Mouse (Mus musculus) kidney, embryonic 15.5 days (tissue): ENCODE measurements around the gene Lrrc1. TPM values are rescaled to one million over a fixed set of nuclear protein-coding genes. Genes with fewer than 3 reads are reported as not detected.

Experiments
- ATAC-seq: fragments of 200-750 bp; cut with Nextera tagmentation; replicated peaks from 2 replicates; pipeline ENCODE4 v1.8.0; 2017; ENCODE audit warnings: moderate TSS enrichment; ENCODE audit not compliant: low FRiP score
- H3K27ac ChIP-seq: fragments of 300-500 bp; sonication (generic); 2 replicates; pipeline ENCODE4 v1.5.1; 2015; ENCODE audit warnings: mild to moderate bottlenecking, inconsistent platforms
- H3K27me3 ChIP-seq: fragments of 300-500 bp; sonication (generic); 2 replicates; pipeline ENCODE4 v1.6.1; 2015; ENCODE audit warnings: inconsistent platforms
- H3K36me3 ChIP-seq: fragments of 300-500 bp; sonication (generic); 2 replicates; pipeline ENCODE4 v1.6.1; 2015; ENCODE audit warnings: inconsistent platforms
- H3K4me1 ChIP-seq: fragments of 300-500 bp; sonication (generic); 2 replicates; pipeline ENCODE4 v1.6.1; 2015; ENCODE audit warnings: inconsistent platforms
- H3K4me2 ChIP-seq: fragments of 300-500 bp; sonication (generic); 2 replicates; pipeline ENCODE4 v1.6.1; 2015; ENCODE audit warnings: moderate library complexity, mild to moderate bottlenecking, inconsistent platforms
- H3K4me3 ChIP-seq: fragments of 300-500 bp; sonication (generic); replicated peaks from 2 replicates; pipeline ENCODE4 v1.5.1; 2015; ENCODE audit warnings: mild to moderate bottlenecking, inconsistent platforms
- H3K9ac ChIP-seq: fragments of 300-500 bp; sonication (generic); 2 replicates; pipeline ENCODE4 v1.6.1; 2015; ENCODE audit warnings: mild to moderate bottlenecking, inconsistent platforms
- H3K9me3 ChIP-seq: fragments of 300-500 bp; sonication (generic); replicated peaks from 2 replicates; pipeline ENCODE4 v1.6.1; 2016; ENCODE audit warnings: inconsistent platforms
- WGBS: fragments of 180-500 bp; shearing (Covaris S2); methylation state at CpG from one replicate; pipeline ENCODE4 v1.1.7; 2015; ENCODE audit warnings: mixed read lengths; 5-methylcytosine and 5-hydroxymethylcytosine counted together
- polyA plus RNA-seq: library from polyadenylated mRNA; unstranded; fragments of >200 nt; fragmentation: Nextera tagmentation; extraction: Ambion mirVana; gene quantifications from 2 replicates; pipeline ENCODE4 v1.2.1, GENCODE M21; 2015

Gene Lrrc1
- polyA plus RNA-seq, 1 experiment from 2014 or later, result 18.8 TPM

GRCm38 (mm10) chr9:77471646-77472220 lies 72.9 kb downstream of the Lrrc1 start:
- WGBS, result 82% methylated on average over 12 of the region's 12 CpGs
- H3K4me1 ChIP-seq, result peaks cover 46% of the 10 kb centered on the region
- H3K27me3 ChIP-seq, result no peaks in the 10 kb centered on the region
- ATAC-seq, result no peak
- no peaks in the 10 kb centered on the region for H3K9me3 ChIP-seq
- H3K4me2 ChIP-seq, result no peak overlapping the region
- peaks cover 9% of the 10 kb centered on the region for H3K36me3 ChIP-seq
- H3K4me3 ChIP-seq, result no peak overlapping the region
- no peak overlapping the region for H3K9ac ChIP-seq
- no peak overlapping the region for H3K27ac ChIP-seq

- peaks cover 51% of the 10 kb centered on the region for H3K4me1 ChIP-seq
- WGBS, result 32% methylated on average over 20 of the region's 20 CpGs
- no peaks in the 10 kb centered on the region for H3K9me3 ChIP-seq
- peaks cover 9% of the 10 kb centered on the region for H3K36me3 ChIP-seq
- no peak overlapping the region for H3K9ac ChIP-seq
- no peak overlapping the region for H3K4me3 ChIP-seq
- H3K27me3 ChIP-seq, result no peaks in the 10 kb centered on the region
- ATAC-seq, result peak; percentile 96
- H3K27ac ChIP-seq, result peak overlapping the region; percentile 79
- peak overlapping the region; percentile 36 for H3K4me2 ChIP-seq
Measured at GRCm38 (mm10) chr9:77469791-77470607, 74.7 kb downstream of the Lrrc1 start.

GRCm38 (mm10) chr9:77466926-77467325 lies 77.7 kb downstream of the Lrrc1 start:
- Histone ChIP-seq H3K27me3 (no peaks in the 10 kb centered on the region), H3K4me3 (no peak overlapping the region), H3K4me2 (no peak overlapping the region), H3K4me1 (peaks cover 54% of the 10 kb centered on the region), H3K27ac (no peak overlapping the region), H3K9me3 (no peaks in the 10 kb centered on the region), H3K36me3 (peaks cover 9% of the 10 kb centered on the region), H3K9ac (no peak overlapping the region)
- WGBS, result 63% methylated on average over 5 of the region's 5 CpGs
- ATAC-seq, result no peak

- no peak for ATAC-seq
- WGBS, result 60% methylated on average over 11 of the region's 11 CpGs
- H3K27ac ChIP-seq, result peak overlapping the region; percentile 84
Measured at GRCm38 (mm10) chr9:77465401-77465800, 79.3 kb downstream of the Lrrc1 start.

GRCm38 (mm10) chr9:77463861-77464260 lies 80.8 kb downstream of the Lrrc1 start:
- Histone ChIP-seq H3K4me1 (peaks cover 47% of the 10 kb centered on the region), H3K4me2 (no peak overlapping the region), H3K27ac (peak overlapping the region; percentile 84), H3K4me3 (no peak overlapping the region), H3K9ac (no peak overlapping the region), H3K9me3 (no peaks in the 10 kb centered on the region), H3K36me3 (peaks cover 9% of the 10 kb centered on the region), H3K27me3 (no peaks in the 10 kb centered on the region)
- 74% methylated on average over 7 of the region's 7 CpGs for WGBS
- ATAC-seq, result no peak

More at GRCm38 (mm10) chr9:77465401-77465800, 79.3 kb downstream of the Lrrc1 start:
- no peak overlapping the region for H3K4me2 ChIP-seq
- no peaks in the 10 kb centered on the region for H3K9me3 ChIP-seq
- H3K36me3 ChIP-seq, result peaks cover 9% of the 10 kb centered on the region
- no peaks in the 10 kb centered on the region for H3K27me3 ChIP-seq
- H3K9ac ChIP-seq, result no peak overlapping the region
- H3K4me3 ChIP-seq, result no peak overlapping the region
- peaks cover 59% of the 10 kb centered on the region for H3K4me1 ChIP-seq

- H3K9me3 ChIP-seq, result no peaks in the 10 kb centered on the region
- H3K4me3 ChIP-seq, result no peak overlapping the region
- peaks cover 7% of the 10 kb centered on the region for H3K36me3 ChIP-seq
- ATAC-seq, result no peak
- no peaks in the 10 kb centered on the region for H3K27me3 ChIP-seq
- 36% methylated on average over 4 of the region's 4 CpGs for WGBS
- no peak overlapping the region for H3K9ac ChIP-seq
- H3K27ac ChIP-seq, result peak overlapping the region; percentile 19; the same call in 1 of the 2 replicates
- peaks cover 52% of the 10 kb centered on the region for H3K4me1 ChIP-seq
- H3K4me2 ChIP-seq, result no peak overlapping the region
Measured at GRCm38 (mm10) chr9:77463195-77463594, 81.5 kb downstream of the Lrrc1 start.

GRCm38 (mm10) chr9:77461371-77461915 lies 83.2 kb downstream of the Lrrc1 start:
- Histone ChIP-seq H3K4me3 (no peak overlapping the region), H3K27ac (peak overlapping the region; percentile 84), H3K27me3 (no peaks in the 10 kb centered on the region), H3K4me2 (no peak overlapping the region), H3K4me1 (peaks cover 59% of the 10 kb centered on the region), H3K36me3 (no peaks in the 10 kb centered on the region; the same call in 1 of the 2 replicates), H3K9me3 (no peaks in the 10 kb centered on the region), H3K9ac (no peak overlapping the region)
- ATAC-seq, result peak; percentile 93
- WGBS, result 44% methylated on average over 9 of the region's 9 CpGs

GRCm38 (mm10) chr9:77460408-77460807 lies 84.3 kb downstream of the Lrrc1 start:
- H3K4me3 ChIP-seq, result no peak overlapping the region
- H3K27me3 ChIP-seq, result no peaks in the 10 kb centered on the region
- ATAC-seq, result no peak
- no peak overlapping the region for H3K4me2 ChIP-seq
- no peak overlapping the region for H3K27ac ChIP-seq
- peaks cover 62% of the 10 kb centered on the region for H3K4me1 ChIP-seq
- WGBS, result 80% methylated on average over 14 of the region's 14 CpGs
- no peaks in the 10 kb centered on the region; the same call in 1 of the 2 replicates for H3K36me3 ChIP-seq
- no peak overlapping the region for H3K9ac ChIP-seq
- H3K9me3 ChIP-seq, result no peaks in the 10 kb centered on the region

- H3K27ac ChIP-seq, result no peak overlapping the region
- H3K9ac ChIP-seq, result no peak overlapping the region
- no peaks in the 10 kb centered on the region for H3K9me3 ChIP-seq
- no peaks in the 10 kb centered on the region for H3K27me3 ChIP-seq
- peaks cover 7% of the 10 kb centered on the region for H3K36me3 ChIP-seq
- H3K4me2 ChIP-seq, result no peak overlapping the region
- no peak; the same call in 1 of the 2 replicates for ATAC-seq
- 80% methylated on average over 2 of the region's 2 CpGs for WGBS
- H3K4me3 ChIP-seq, result no peak overlapping the region
- peaks cover 57% of the 10 kb centered on the region for H3K4me1 ChIP-seq
Measured at GRCm38 (mm10) chr9:77459365-77459764, 85.3 kb downstream of the Lrrc1 start.

GRCm38 (mm10) chr9:77456169-77456826 lies 88.4 kb downstream of the Lrrc1 start:
- peaks cover 18% of the 10 kb centered on the region for H3K36me3 ChIP-seq
- no peak overlapping the region for H3K4me2 ChIP-seq
- H3K27me3 ChIP-seq, result no peaks in the 10 kb centered on the region
- no peak overlapping the region for H3K4me3 ChIP-seq
- no peak overlapping the region for H3K27ac ChIP-seq
- H3K9ac ChIP-seq, result no peak overlapping the region
- no peak for ATAC-seq
- peaks cover 36% of the 10 kb centered on the region for H3K4me1 ChIP-seq
- WGBS, result 56% methylated on average over 13 of the region's 13 CpGs
- H3K9me3 ChIP-seq, result no peaks in the 10 kb centered on the region

- 74% methylated on average over 19 of the region's 19 CpGs for WGBS
- Histone ChIP-seq H3K4me1 (peaks cover 29% of the 10 kb centered on the region), H3K27me3 (no peaks in the 10 kb centered on the region), H3K9ac (no peak overlapping the region), H3K9me3 (no peaks in the 10 kb centered on the region), H3K4me2 (no peak overlapping the region), H3K36me3 (peaks cover 18% of the 10 kb centered on the region), H3K4me3 (no peak overlapping the region), H3K27ac (peak overlapping the region; percentile 54; the same call in 1 of the 2 replicates)
- ATAC-seq, result no peak
Measured at GRCm38 (mm10) chr9:77455439-77456168, 89.1 kb downstream of the Lrrc1 start.
